Mouse (Mus musculus): ENCODE measurements at regions not wholly inside any gene's neighbourhood (a gene's known extent, or its start where the extent isn't known, plus 50 kb on each side); places are given as distances from the start of the nearest gene placed in this dataset.

DNA sequence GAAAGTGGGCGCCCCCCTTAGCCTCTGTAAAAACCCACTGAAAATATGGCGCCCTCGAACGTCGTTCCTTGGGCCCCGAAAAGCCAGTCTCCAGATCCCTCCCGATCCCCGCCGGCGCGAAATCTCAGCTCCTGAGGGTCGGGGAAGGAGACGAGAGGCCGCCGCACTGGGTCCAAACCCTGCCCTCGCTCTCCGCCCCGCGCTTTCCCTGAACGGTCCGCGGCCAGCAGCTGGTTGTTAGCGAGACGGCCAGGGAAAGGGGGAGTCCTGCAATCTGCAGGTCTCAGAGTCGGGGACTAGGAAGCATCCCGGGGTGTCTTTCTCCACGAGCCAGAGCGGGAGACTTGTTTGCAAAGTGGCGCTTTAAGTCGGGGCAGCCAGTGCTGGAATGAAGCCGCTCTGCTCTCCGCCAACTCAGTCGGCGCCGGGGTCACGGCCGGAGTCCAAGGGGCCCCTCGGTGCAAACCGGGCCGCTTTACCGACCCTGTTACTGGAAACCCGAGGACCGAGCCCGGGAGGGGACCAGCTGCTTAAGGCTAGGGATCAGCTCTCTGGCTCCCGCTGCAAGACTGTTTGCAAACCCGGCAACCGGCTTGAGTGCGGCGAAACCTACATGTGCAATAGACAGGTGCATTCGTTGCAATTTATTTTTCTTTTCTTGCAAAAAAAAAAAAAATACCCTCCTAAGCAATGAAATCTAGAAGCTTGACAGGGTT lies 73.7 kb upstream of the Tln2 start:
- no peak for TF ChIP-seq CTCF (IDR thresholded peaks at IDR 0.05)
- peak overlapping the region; percentile 96 for H3K27ac ChIP-seq
- peak overlapping the region; percentile 96 for H3K4me3 ChIP-seq
- intact Hi-C loops (cut with DNase I) = loop anchor here (5.0 kb wide), 3 partner anchors 51 to 316 kb away; no protein-coding TSS in a partner anchor
- DNase-seq = peak; percentile 63

- Histone ChIP-seq H3K27ac (peak overlapping the region; percentile 96), H3K4me3 (peak overlapping the region; percentile 96)
- intact Hi-C loops (cut with DNase I) = loop anchor here (5.0 kb wide), 3 partner anchors 52 to 317 kb away; no protein-coding TSS in a partner anchor
- peak; percentile 88 for DNase-seq
- TF ChIP-seq CTCF (IDR thresholded peaks at IDR 0.05) = no peak
Observed at GRCm38 (mm10) chr9:67633761-67634441, 74.4 kb upstream of the Tln2 start.

- intact Hi-C loops (cut with DNase I) = no loop called here
- TF ChIP-seq CTCF (IDR thresholded peaks at IDR 0.05) = no peak
- no peak overlapping the region for H3K4me3 ChIP-seq
- DNase-seq = no peak
- no peak overlapping the region for H3K27ac ChIP-seq
Observed at GRCm38 (mm10) chr9:67646820-67647219, 87.3 kb upstream of the Tln2 start.

DNA sequence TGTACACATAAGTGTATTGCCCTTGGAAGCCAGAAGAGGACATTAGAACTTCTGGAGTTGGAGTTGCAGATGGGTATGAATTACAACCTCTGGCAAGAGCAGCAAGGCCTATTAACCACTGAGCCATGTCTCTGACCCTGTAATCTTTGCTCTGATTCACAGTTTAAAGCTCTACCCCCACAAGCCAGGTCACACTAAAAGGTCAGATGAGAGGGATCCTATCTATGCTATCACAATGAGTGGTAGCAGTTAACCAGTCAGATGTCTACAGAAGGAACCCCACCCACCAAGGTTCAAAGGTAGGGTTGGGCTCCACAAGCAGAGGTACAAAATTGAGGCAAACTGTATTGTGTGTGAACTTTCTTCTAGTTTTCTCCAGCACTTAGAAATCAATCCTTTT lies 94.5 kb upstream of the C2cd4b start:
- intact Hi-C loops (cut with DNase I) = no loop called here
- H3K27ac ChIP-seq = no peak overlapping the region
- H3K4me3 ChIP-seq = no peak overlapping the region
- no peak for DNase-seq
- TF ChIP-seq CTCF (IDR thresholded peaks at IDR 0.05) = no peak

DNA sequence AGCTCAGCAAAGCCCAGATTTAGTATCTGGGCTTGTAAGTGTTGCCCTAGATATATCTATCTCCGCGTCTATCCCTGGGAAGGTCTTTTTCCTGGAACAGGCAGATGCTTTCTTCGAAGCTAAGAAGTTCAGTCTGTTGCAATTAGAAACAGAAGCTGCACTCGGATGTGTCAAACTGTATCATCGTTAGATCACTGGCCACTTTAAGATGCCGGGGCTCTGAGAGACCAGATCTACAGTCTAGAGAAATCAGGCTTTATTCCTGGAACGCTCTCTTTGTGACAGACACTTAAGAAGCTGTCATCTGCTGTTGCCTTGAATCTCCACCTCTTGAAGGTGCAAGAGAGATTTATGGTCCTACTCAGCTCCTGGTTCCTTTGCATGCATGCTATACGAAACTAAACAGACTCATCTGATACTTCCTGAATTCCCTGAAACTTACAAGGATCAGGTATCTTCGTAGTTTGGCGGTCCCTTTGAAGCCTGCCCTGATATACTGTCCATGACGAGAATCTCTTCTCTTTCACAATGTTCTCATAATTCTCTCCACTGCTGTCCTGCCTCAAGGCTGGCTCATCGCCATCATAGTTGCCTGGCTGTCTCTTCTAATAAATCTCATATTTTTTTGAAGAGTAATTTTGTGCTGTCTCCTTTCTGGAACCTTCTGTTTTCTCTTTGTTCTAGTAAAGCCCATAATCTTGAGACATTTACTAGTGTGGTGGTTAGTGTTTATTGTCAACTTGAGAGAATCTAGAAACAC lies 88.8 kb upstream of the C2cd4b start:
- peak overlapping the region; percentile 64 for H3K4me3 ChIP-seq
- H3K27ac ChIP-seq = peak overlapping the region; percentile 73
- no peak for DNase-seq
- intact Hi-C loops (cut with DNase I) = no loop called here
- no peak for TF ChIP-seq CTCF (IDR thresholded peaks at IDR 0.05)

GRCm38 (mm10) chr9:67676906-67677305 lies 82.3 kb upstream of the C2cd4b start:
- Histone ChIP-seq H3K4me3 (no peak overlapping the region), H3K27ac (no peak overlapping the region)
- TF ChIP-seq CTCF (IDR thresholded peaks at IDR 0.05) = no peak
- intact Hi-C loops (cut with DNase I) = no loop called here
- DNase-seq = no peak

DNA sequence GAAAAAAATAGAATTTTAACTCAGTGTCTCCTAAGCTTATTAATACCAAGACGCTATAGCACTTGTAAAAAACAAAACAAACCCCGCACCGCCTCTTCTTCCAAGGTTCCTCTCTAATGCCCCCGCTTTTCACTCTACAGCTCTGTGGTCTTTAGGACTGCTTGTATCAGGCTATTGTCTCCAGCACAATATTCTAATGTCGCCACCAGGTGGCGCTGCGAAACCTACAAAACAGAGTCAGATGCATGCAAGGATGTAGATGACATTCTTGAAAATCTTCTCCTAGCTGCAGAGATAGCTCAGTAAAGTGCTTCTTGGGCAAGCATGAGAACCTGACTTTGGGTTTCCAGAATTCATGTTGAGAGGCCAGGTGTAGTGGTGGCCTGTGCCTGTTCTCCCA lies 75.9 kb upstream of the C2cd4b start:
- Histone ChIP-seq H3K4me3 (no peak overlapping the region), H3K27ac (no peak overlapping the region)
- intact Hi-C loops (cut with DNase I) = loop anchor here (1.0 kb wide), 1 partner anchor 52 kb away; no protein-coding TSS in a partner anchor
- peak; percentile 76 for TF ChIP-seq CTCF (IDR thresholded peaks at IDR 0.05)
- DNase-seq = peak; percentile 66

DNA sequence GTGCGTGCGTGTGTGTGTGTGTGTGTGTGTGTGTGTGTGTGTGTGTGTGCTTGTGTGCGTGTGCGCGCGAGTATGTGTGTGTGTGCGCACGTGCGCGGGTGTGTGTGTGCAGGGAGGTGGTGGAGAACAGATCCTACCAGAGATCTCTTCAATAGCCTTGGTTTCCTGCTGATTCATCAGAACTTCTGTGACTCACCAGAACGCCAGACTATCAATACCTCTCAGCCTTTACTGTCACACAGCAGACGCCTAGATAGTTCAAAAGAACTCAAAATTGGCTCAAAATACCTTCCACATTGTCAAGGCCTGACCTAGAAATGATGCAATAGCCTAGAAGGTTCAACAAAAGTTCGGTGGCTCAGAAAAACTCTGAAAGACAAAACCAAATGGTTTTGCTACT lies 66.8 kb upstream of the C2cd4b start:
- no peak overlapping the region for H3K27ac ChIP-seq
- DNase-seq = no peak
- H3K4me3 ChIP-seq = no peak overlapping the region
- no peak for TF ChIP-seq CTCF (IDR thresholded peaks at IDR 0.05)
- intact Hi-C loops (cut with DNase I) = no loop called here

DNA sequence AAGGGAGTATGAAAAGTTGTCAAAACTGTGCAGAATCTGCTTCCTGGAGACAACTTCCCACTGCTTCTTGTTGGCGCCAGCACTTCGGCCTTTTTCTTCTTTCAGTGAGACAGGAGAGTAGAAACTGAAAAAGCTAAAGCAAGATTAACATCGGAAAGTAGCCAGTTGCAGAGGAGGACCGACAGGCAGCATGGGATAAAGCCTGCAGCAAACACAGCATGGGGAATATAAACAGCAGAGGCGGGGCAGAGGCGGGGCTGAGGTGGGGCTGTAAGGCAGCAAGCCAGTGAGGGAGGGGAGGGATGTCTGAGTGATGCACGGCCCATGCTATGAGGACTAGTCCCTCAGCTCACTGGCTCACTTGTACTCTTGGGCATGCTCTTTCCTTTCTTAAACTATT lies 65.5 kb upstream of the C2cd4b start:
- Histone ChIP-seq H3K4me3 (no peak overlapping the region), H3K27ac (no peak overlapping the region)
- intact Hi-C loops (cut with DNase I) = no loop called here
- TF ChIP-seq CTCF (IDR thresholded peaks at IDR 0.05) = no peak
- DNase-seq = peak; percentile 51

DNA sequence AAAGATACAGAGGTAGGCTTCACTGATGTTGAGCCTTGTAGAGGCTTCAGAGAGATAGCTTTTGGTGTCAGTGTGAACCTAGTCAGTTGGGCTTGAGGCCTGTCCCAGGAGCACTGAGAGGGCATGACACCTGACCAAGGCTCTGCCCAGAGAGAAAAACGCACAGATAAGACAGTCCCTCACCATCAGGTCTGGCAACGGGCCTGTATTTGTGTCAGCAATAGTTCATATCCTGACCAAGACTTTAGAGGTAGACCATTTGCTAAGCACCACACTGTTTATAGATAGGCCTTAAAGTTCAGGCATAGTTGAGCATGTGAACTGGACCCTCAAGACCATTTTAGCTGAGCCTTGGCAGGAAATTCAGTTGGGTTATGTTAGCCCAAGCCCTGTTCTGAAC lies 60.4 kb upstream of the C2cd4b start:
- Histone ChIP-seq H3K27ac (no peak overlapping the region), H3K4me3 (no peak overlapping the region)
- TF ChIP-seq CTCF (IDR thresholded peaks at IDR 0.05) = no peak
- DNase-seq = no peak
- intact Hi-C loops (cut with DNase I) = no loop called here

DNA sequence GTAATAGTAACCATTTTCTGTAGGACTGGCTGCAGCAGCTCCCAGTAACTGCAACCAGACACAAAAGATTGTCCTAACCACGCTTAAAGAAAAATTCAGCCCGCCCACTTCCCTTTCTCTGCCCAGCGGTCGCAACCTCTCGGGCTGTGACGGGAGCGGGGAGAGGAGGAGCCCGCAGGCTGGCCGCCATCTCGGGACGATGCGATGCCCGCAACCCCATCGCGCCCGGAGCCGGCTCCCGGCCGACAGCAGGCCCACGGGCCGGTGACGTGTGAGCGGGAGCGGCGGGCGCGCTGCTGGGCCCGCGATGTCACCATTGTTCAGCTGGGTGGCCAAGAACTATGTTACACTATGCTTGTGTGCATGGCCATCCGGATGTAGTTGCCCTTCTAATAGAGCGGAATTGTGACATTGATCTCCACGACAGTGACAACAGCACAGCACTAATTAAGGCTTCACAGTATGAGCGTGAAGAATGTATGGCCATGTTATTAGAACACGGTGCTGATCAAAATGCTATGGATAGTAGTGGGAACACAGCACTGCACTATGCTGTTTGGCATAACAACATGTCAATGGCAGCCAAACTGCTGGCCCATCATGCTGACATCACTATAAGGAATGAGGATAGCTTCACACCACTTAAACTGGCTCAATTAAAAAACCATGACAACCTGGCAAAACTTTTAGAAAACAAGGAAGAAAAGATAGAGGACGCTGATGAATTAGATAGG lies 59.2 kb upstream of the C2cd4b start:
- H3K27ac ChIP-seq = peak overlapping the region; percentile 25; the same call in 1 of the 2 replicates
- no peak for TF ChIP-seq CTCF (IDR thresholded peaks at IDR 0.05)
- intact Hi-C loops (cut with DNase I) = no loop called here
- peak overlapping the region; percentile 65 for H3K4me3 ChIP-seq
- peak; percentile 63 for DNase-seq

GRCm38 (mm10) chr9:67708246-67708960 lies 50.8 kb upstream of the C2cd4b start:
- no peak for TF ChIP-seq CTCF (IDR thresholded peaks at IDR 0.05)
- Histone ChIP-seq H3K4me3 (no peak overlapping the region), H3K27ac (no peak overlapping the region)
- no peak for DNase-seq
- intact Hi-C loops (cut with DNase I) = no loop called here
